Mouse (Mus musculus): ENCODE results near the gene Ephb4. TPM values are rescaled to one million over a fixed set of nuclear protein-coding genes. Genes with fewer than 3 reads are reported as not detected.

The Ephb4 gene
- total RNA-seq (2022) = 1 to 10 TPM; 5.6 to 7.2 (median 5.9) TPM

- peak; percentile 43 to 68 for DNase-seq (ENCODE audit: low spot score in 2 of 2)
These were observed at the start of gene Ephb4 for GRCm38 (mm10) chr5:137349384-137350204. TSS of gene Ephb4 (plus strand) at chr5:137350109.

- no peak for DNase-seq (ENCODE audit: low spot score in 2 of 2)
These were observed 48.7 kb upstream of the Ephb4 start for GRCm38 (mm10) chr5:137301253-137301652.

GRCm38 (mm10) chr5:137303609-137304008 lies 46.3 kb upstream of the Ephb4 start:
- DNase-seq (ENCODE audit: low spot score in 2 of 2) = no peak

- no peak for DNase-seq (ENCODE audit: low spot score in 2 of 2)
These were observed 45.7 kb upstream of the Ephb4 start for GRCm38 (mm10) chr5:137304165-137304564.

- no peak for DNase-seq (ENCODE audit: low spot score in 2 of 2)
These were observed 45.1 kb upstream of the Ephb4 start for GRCm38 (mm10) chr5:137304816-137305215.

- no peak for DNase-seq (ENCODE audit: low spot score in 2 of 2)
These were observed 44.1 kb upstream of the Ephb4 start for GRCm38 (mm10) chr5:137305822-137306221.

GRCm38 (mm10) chr5:137306439-137307005 lies 43.4 kb upstream of the Ephb4 start:
- no peak for DNase-seq (ENCODE audit: low spot score in 2 of 2)

- DNase-seq (ENCODE audit: low spot score in 2 of 2) = peak; percentile 93
These were observed 42.6 kb upstream of the Ephb4 start, which contains the start of gene Srrt for GRCm38 (mm10) chr5:137307071-137307912. TSS of gene Srrt (minus strand) at chr5:137307674.

- no peak for DNase-seq (ENCODE audit: low spot score in 2 of 2)
These were observed 41.6 kb upstream of the Ephb4 start for GRCm38 (mm10) chr5:137308356-137308755.

- DNase-seq (ENCODE audit: low spot score in 2 of 2) = no peak
These were observed 36.3 kb upstream of the Ephb4 start for GRCm38 (mm10) chr5:137313466-137314192.

- DNase-seq (ENCODE audit: low spot score in 2 of 2) = no peak
These were observed 35.5 kb upstream of the Ephb4 start, which contains the start of gene Trip6 for GRCm38 (mm10) chr5:137314193-137315083. TSS of gene Trip6 (minus strand) at chr5:137314404.

- no peak for DNase-seq (ENCODE audit: low spot score in 2 of 2)
These were observed 34.6 kb upstream of the Ephb4 start for GRCm38 (mm10) chr5:137315084-137315903.

GRCm38 (mm10) chr5:137317361-137317760 lies 32.5 kb upstream of the Ephb4 start:
- DNase-seq (ENCODE audit: low spot score in 2 of 2) = no peak

GRCm38 (mm10) chr5:137318570-137318969 lies 31.3 kb upstream of the Ephb4 start:
- DNase-seq (ENCODE audit: low spot score in 2 of 2) = no peak

- DNase-seq (ENCODE audit: low spot score in 2 of 2) = no peak
These were observed 28.9 kb upstream of the Ephb4 start for GRCm38 (mm10) chr5:137320996-137321395.

GRCm38 (mm10) chr5:137330910-137331309 lies 19.0 kb upstream of the Ephb4 start:
- no peak for DNase-seq (ENCODE audit: low spot score in 2 of 2)

- DNase-seq (ENCODE audit: low spot score in 2 of 2) = no peak
These were observed 16.9 kb upstream of the Ephb4 start for GRCm38 (mm10) chr5:137332857-137333511.

GRCm38 (mm10) chr5:137333512-137334174 lies 16.3 kb upstream of the Ephb4 start, which contains the start of gene Slc12a9:
TSS of gene Slc12a9 (minus strand) at chr5:137333597.
- DNase-seq (ENCODE audit: low spot score in 2 of 2) = peak; percentile 90 to 91
